Mouse (Mus musculus): ENCODE measurements at regions not wholly inside any gene's neighbourhood (a gene's known extent, or its start where the extent isn't known, plus 50 kb on each side); places are given as distances from the start of the nearest gene placed in this dataset.
A peak's percentile ranks its signal among the peaks of the same experiment; 100 is the strongest.

- H3K27ac ChIP-seq (ENCODE audit: low read length) = no peak overlapping the region
- 86% methylated on average over 5 of the region's 5 CpGs for WGBS
- no peak for ATAC-seq
- H3K36me3 ChIP-seq (ENCODE audit: control insufficient read depth, insufficient read depth, low read length) = no peaks in the 10 kb centered on the region
- H3K27me3 ChIP-seq (ENCODE audit: control insufficient read depth, insufficient read depth, low read depth, low read length) = no peaks in the 10 kb centered on the region
- no peaks in the 10 kb centered on the region for H3K9me3 ChIP-seq (replicated peaks; ENCODE audit: control insufficient read depth, low read length, poor library complexity, severe bottlenecking)
- H3K4me3 ChIP-seq (ENCODE audit: low read depth, low read length) = no peak overlapping the region
- H3K9ac ChIP-seq (ENCODE audit: low read depth, low read length) = no peak overlapping the region
- no peak overlapping the region for H3K4me2 ChIP-seq (ENCODE audit: low read length)
- no peaks in the 10 kb centered on the region for H3K4me1 ChIP-seq (ENCODE audit: control insufficient read depth, insufficient read depth, low read length)
Observed at GRCm38 (mm10) chr1:163650577-163651180, 74.4 kb downstream of the Mettl11b start.

- Histone ChIP-seq H3K4me3 (ENCODE audit: low read depth, low read length) (no peak overlapping the region), H3K4me2 (ENCODE audit: low read length) (no peak overlapping the region), H3K27ac (ENCODE audit: low read length) (no peak overlapping the region), H3K9ac (ENCODE audit: low read depth, low read length) (no peak overlapping the region), H3K4me1 (ENCODE audit: control insufficient read depth, insufficient read depth, low read length) (no peaks in the 10 kb centered on the region; the same call in 1 of the 2 replicates), H3K9me3 (replicated peaks; ENCODE audit: control insufficient read depth, low read length, poor library complexity, severe bottlenecking) (no peaks in the 10 kb centered on the region), H3K36me3 (ENCODE audit: control insufficient read depth, insufficient read depth, low read length) (no peaks in the 10 kb centered on the region), H3K27me3 (ENCODE audit: control insufficient read depth, insufficient read depth, low read depth, low read length) (no peaks in the 10 kb centered on the region)
- 98% methylated on average over 1 of the region's 1 CpGs for whole genome bisulfite sequencing
- no peak for ATAC-seq
Observed at GRCm38 (mm10) chr1:163642091-163642490, 82.9 kb downstream of the Mettl11b start.

GRCm38 (mm10) chr1:163640527-163641228 lies 84.4 kb downstream of the Mettl11b start:
- H3K9me3 ChIP-seq (replicated peaks; ENCODE audit: control insufficient read depth, low read length, poor library complexity, severe bottlenecking) = no peaks in the 10 kb centered on the region
- peak; percentile 64; the same call in 1 of the 2 replicates for ATAC-seq
- H3K27me3 ChIP-seq (ENCODE audit: control insufficient read depth, insufficient read depth, low read depth, low read length) = no peaks in the 10 kb centered on the region
- 31% methylated on average over 9 of the region's 9 CpGs for WGBS
- no peak overlapping the region for H3K4me3 ChIP-seq (ENCODE audit: low read depth, low read length)
- H3K27ac ChIP-seq (ENCODE audit: low read length) = no peak overlapping the region
- no peak overlapping the region for H3K4me2 ChIP-seq (ENCODE audit: low read length)
- no peak overlapping the region for H3K9ac ChIP-seq (ENCODE audit: low read depth, low read length)
- no peaks in the 10 kb centered on the region for H3K36me3 ChIP-seq (ENCODE audit: control insufficient read depth, insufficient read depth, low read length)
- no peaks in the 10 kb centered on the region; the same call in 1 of the 2 replicates for H3K4me1 ChIP-seq (ENCODE audit: control insufficient read depth, insufficient read depth, low read length)

GRCm38 (mm10) chr1:163630291-163630812 lies 94.7 kb downstream of the Mettl11b start:
- H3K9ac ChIP-seq (ENCODE audit: low read depth, low read length) = no peak overlapping the region
- H3K4me1 ChIP-seq (ENCODE audit: control insufficient read depth, insufficient read depth, low read length) = no peaks in the 10 kb centered on the region
- H3K4me2 ChIP-seq (ENCODE audit: low read length) = no peak overlapping the region
- H3K9me3 ChIP-seq (replicated peaks; ENCODE audit: control insufficient read depth, low read length, poor library complexity, severe bottlenecking) = no peaks in the 10 kb centered on the region
- no peaks in the 10 kb centered on the region for H3K27me3 ChIP-seq (ENCODE audit: control insufficient read depth, insufficient read depth, low read depth, low read length)
- WGBS = 92% methylated on average over 5 of the region's 5 CpGs
- no peak for ATAC-seq
- H3K36me3 ChIP-seq (ENCODE audit: control insufficient read depth, insufficient read depth, low read length) = no peaks in the 10 kb centered on the region
- no peak overlapping the region for H3K27ac ChIP-seq (ENCODE audit: low read length)
- H3K4me3 ChIP-seq (ENCODE audit: low read depth, low read length) = no peak overlapping the region

- H3K36me3 ChIP-seq (ENCODE audit: control insufficient read depth, insufficient read depth, low read length) = no peaks in the 10 kb centered on the region
- no peaks in the 10 kb centered on the region for H3K27me3 ChIP-seq (ENCODE audit: control insufficient read depth, insufficient read depth, low read depth, low read length)
- H3K9me3 ChIP-seq (replicated peaks; ENCODE audit: control insufficient read depth, low read length, poor library complexity, severe bottlenecking) = no peaks in the 10 kb centered on the region
- no peak overlapping the region for H3K27ac ChIP-seq (ENCODE audit: low read length)
- 92% methylated on average over 4 of the region's 4 CpGs for WGBS
- H3K4me1 ChIP-seq (ENCODE audit: control insufficient read depth, insufficient read depth, low read length) = no peaks in the 10 kb centered on the region
- no peak overlapping the region for H3K9ac ChIP-seq (ENCODE audit: low read depth, low read length)
- ATAC-seq = no peak
- no peak overlapping the region for H3K4me2 ChIP-seq (ENCODE audit: low read length)
- no peak overlapping the region for H3K4me3 ChIP-seq (ENCODE audit: low read depth, low read length)
Observed at GRCm38 (mm10) chr1:163624887-163625286, 100.1 kb downstream of the Mettl11b start.

- ATAC-seq = no peak
- no peak overlapping the region for H3K27ac ChIP-seq (ENCODE audit: low read length)
- no peaks in the 10 kb centered on the region for H3K9me3 ChIP-seq (replicated peaks; ENCODE audit: control insufficient read depth, low read length, poor library complexity, severe bottlenecking)
- no peaks in the 10 kb centered on the region for H3K36me3 ChIP-seq (ENCODE audit: control insufficient read depth, insufficient read depth, low read length)
- no peak overlapping the region for H3K4me3 ChIP-seq (ENCODE audit: low read depth, low read length)
- H3K27me3 ChIP-seq (ENCODE audit: control insufficient read depth, insufficient read depth, low read depth, low read length) = no peaks in the 10 kb centered on the region
- 96% methylated on average over 3 of the region's 3 CpGs for WGBS
- H3K9ac ChIP-seq (ENCODE audit: low read depth, low read length) = no peak overlapping the region
- no peaks in the 10 kb centered on the region for H3K4me1 ChIP-seq (ENCODE audit: control insufficient read depth, insufficient read depth, low read length)
- H3K4me2 ChIP-seq (ENCODE audit: low read length) = no peak overlapping the region
Observed at GRCm38 (mm10) chr1:163621293-163621692, 103.7 kb downstream of the Mettl11b start.

GRCm38 (mm10) chr1:163619831-163620230 lies 105.2 kb downstream of the Mettl11b start:
- H3K4me2 ChIP-seq (ENCODE audit: low read length) = no peak overlapping the region
- no peak for ATAC-seq
- H3K4me3 ChIP-seq (ENCODE audit: low read depth, low read length) = no peak overlapping the region
- 76% methylated on average over 7 of the region's 7 CpGs for WGBS
- no peak overlapping the region for H3K27ac ChIP-seq (ENCODE audit: low read length)
- H3K9ac ChIP-seq (ENCODE audit: low read depth, low read length) = no peak overlapping the region
- H3K36me3 ChIP-seq (ENCODE audit: control insufficient read depth, insufficient read depth, low read length) = no peaks in the 10 kb centered on the region
- no peaks in the 10 kb centered on the region for H3K9me3 ChIP-seq (replicated peaks; ENCODE audit: control insufficient read depth, low read length, poor library complexity, severe bottlenecking)
- no peaks in the 10 kb centered on the region for H3K4me1 ChIP-seq (ENCODE audit: control insufficient read depth, insufficient read depth, low read length)
- no peaks in the 10 kb centered on the region for H3K27me3 ChIP-seq (ENCODE audit: control insufficient read depth, insufficient read depth, low read depth, low read length)

GRCm38 (mm10) chr1:163618132-163618531 lies 106.9 kb downstream of the Mettl11b start:
- no peaks in the 10 kb centered on the region for H3K9me3 ChIP-seq (replicated peaks; ENCODE audit: control insufficient read depth, low read length, poor library complexity, severe bottlenecking)
- no peak overlapping the region for H3K27ac ChIP-seq (ENCODE audit: low read length)
- H3K36me3 ChIP-seq (ENCODE audit: control insufficient read depth, insufficient read depth, low read length) = no peaks in the 10 kb centered on the region
- no peak overlapping the region for H3K4me3 ChIP-seq (ENCODE audit: low read depth, low read length)
- H3K9ac ChIP-seq (ENCODE audit: low read depth, low read length) = no peak overlapping the region
- no peak for ATAC-seq
- no peaks in the 10 kb centered on the region for H3K27me3 ChIP-seq (ENCODE audit: control insufficient read depth, insufficient read depth, low read depth, low read length)
- no peak overlapping the region for H3K4me2 ChIP-seq (ENCODE audit: low read length)
- H3K4me1 ChIP-seq (ENCODE audit: control insufficient read depth, insufficient read depth, low read length) = no peaks in the 10 kb centered on the region
- WGBS = 26% methylated on average over 3 of the region's 3 CpGs

GRCm38 (mm10) chr1:163616596-163616995 lies 108.4 kb downstream of the Mettl11b start:
- no peaks in the 10 kb centered on the region for H3K9me3 ChIP-seq (replicated peaks; ENCODE audit: control insufficient read depth, low read length, poor library complexity, severe bottlenecking)
- WGBS = 67% methylated on average over 3 of the region's 3 CpGs
- no peak overlapping the region for H3K4me2 ChIP-seq (ENCODE audit: low read length)
- H3K4me1 ChIP-seq (ENCODE audit: control insufficient read depth, insufficient read depth, low read length) = no peaks in the 10 kb centered on the region
- no peak for ATAC-seq
- no peak overlapping the region for H3K9ac ChIP-seq (ENCODE audit: low read depth, low read length)
- no peaks in the 10 kb centered on the region for H3K27me3 ChIP-seq (ENCODE audit: control insufficient read depth, insufficient read depth, low read depth, low read length)
- H3K4me3 ChIP-seq (ENCODE audit: low read depth, low read length) = no peak overlapping the region
- no peaks in the 10 kb centered on the region for H3K36me3 ChIP-seq (ENCODE audit: control insufficient read depth, insufficient read depth, low read length)
- no peak overlapping the region for H3K27ac ChIP-seq (ENCODE audit: low read length)

Measured in midbrain, embryonic 16.5 days (tissue).